Mouse (Mus musculus) heart, embryonic 11.5 days (tissue): ENCODE measurements at regions not wholly inside any gene's neighbourhood (a gene's known extent, or its start where the extent isn't known, plus 50 kb on each side); places are given as distances from the start of the nearest gene placed in this dataset.

Source experiments
- ATAC-seq: fragments of 200-750 bp; cut with Nextera tagmentation; replicated peaks from 2 replicates; pipeline ENCODE4 v1.8.0; 2017; ENCODE audit warnings: moderate library complexity; ENCODE audit not compliant: insufficient number of reproducible peaks, low FRiP score, low TSS enrichment
- H3K27ac ChIP-seq: fragments of 300-500 bp; sonication (generic); 2 replicates; pipeline ENCODE4 v1.5.1; 2014; ENCODE audit warnings: mild to moderate bottlenecking, low read depth, low read length
- H3K27me3 ChIP-seq: fragments of 300-500 bp; sonication (generic); 2 replicates; pipeline ENCODE4 v1.6.1; 2014; ENCODE audit warnings: mild to moderate bottlenecking, low read length, mixed read lengths; ENCODE audit not compliant: control insufficient read depth, insufficient read depth
- H3K36me3 ChIP-seq: fragments of 300-500 bp; sonication (generic); 2 replicates; pipeline ENCODE4 v1.6.1; 2014; ENCODE audit warnings: mild to moderate bottlenecking, low read length, moderate library complexity, mixed read lengths; ENCODE audit not compliant: control insufficient read depth, insufficient read depth
- H3K4me1 ChIP-seq: fragments of 300-500 bp; sonication (generic); 2 replicates; pipeline ENCODE4 v1.6.1; 2014; ENCODE audit warnings: low read length; ENCODE audit not compliant: control insufficient read depth, insufficient read depth
- H3K4me2 ChIP-seq: fragments of 300-500 bp; sonication (generic); 2 replicates; pipeline ENCODE4 v1.6.1; 2014; ENCODE audit warnings: mild to moderate bottlenecking, moderate library complexity
- H3K4me3 ChIP-seq: fragments of 300-500 bp; sonication (generic); 2 replicates; pipeline ENCODE4 v1.5.1; 2014; ENCODE audit warnings: low read depth, low read length
- H3K9ac ChIP-seq: fragments of 300-500 bp; sonication (generic); 2 replicates; pipeline ENCODE4 v1.6.1; 2014; ENCODE audit warnings: mild to moderate bottlenecking, low read depth, low read length, moderate library complexity
- H3K9me3 ChIP-seq: fragments of 300-500 bp; sonication (generic); replicated peaks from 2 replicates; pipeline ENCODE4 v1.6.1; 2016; ENCODE audit warnings: low read length; ENCODE audit not compliant: control insufficient read depth
- WGBS: fragments of 180-500 bp; shearing (Covaris S2); extraction: QIAGEN DNeasy Blood & Tissue Kit; methylation state at CpG from one replicate; pipeline ENCODE4 v1.1.7; 2014; ENCODE audit not compliant: insufficient replicate concordance; 5-methylcytosine and 5-hydroxymethylcytosine counted together

- H3K36me3 ChIP-seq: no peaks in the 10 kb centered on the region
- H3K4me3 ChIP-seq: no peak overlapping the region
- H3K9ac ChIP-seq: no peak overlapping the region
- H3K4me1 ChIP-seq: no peaks in the 10 kb centered on the region
- H3K9me3 ChIP-seq: no peaks in the 10 kb centered on the region
- no peak overlapping the region for H3K4me2 ChIP-seq
- 81% methylated on average over 9 of the region's 9 CpGs for WGBS
- no peaks in the 10 kb centered on the region for H3K27me3 ChIP-seq
- H3K27ac ChIP-seq: no peak overlapping the region
- no peak for ATAC-seq
Observed at GRCm38 (mm10) chr10:99678096-99678495, 81.4 kb downstream of the Csl start.

- H3K4me1 ChIP-seq: no peaks in the 10 kb centered on the region
- H3K4me3 ChIP-seq: no peak overlapping the region
- whole genome bisulfite sequencing: 70% methylated on average over 6 of the region's 6 CpGs
- no peak overlapping the region for H3K9ac ChIP-seq
- H3K36me3 ChIP-seq: no peaks in the 10 kb centered on the region
- ATAC-seq: no peak
- no peaks in the 10 kb centered on the region for H3K27me3 ChIP-seq
- H3K27ac ChIP-seq: no peak overlapping the region
- H3K4me2 ChIP-seq: no peak overlapping the region
- H3K9me3 ChIP-seq: no peaks in the 10 kb centered on the region
Observed at GRCm38 (mm10) chr10:99679813-99680212, 79.6 kb downstream of the Csl start.

GRCm38 (mm10) chr10:99681932-99682331 is 77.5 kb downstream of the Csl start:
- Histone ChIP-seq H3K27ac (no peak overlapping the region), H3K4me3 (no peak overlapping the region), H3K27me3 (no peaks in the 10 kb centered on the region), H3K9me3 (no peaks in the 10 kb centered on the region), H3K4me1 (no peaks in the 10 kb centered on the region), H3K4me2 (no peak overlapping the region), H3K9ac (no peak overlapping the region), H3K36me3 (no peaks in the 10 kb centered on the region)
- ATAC-seq: no peak
- 79% methylated on average over 4 of the region's 4 CpGs for WGBS

- no peak overlapping the region for H3K27ac ChIP-seq
- ATAC-seq: no peak
- no peaks in the 10 kb centered on the region for H3K36me3 ChIP-seq
- 85% methylated on average over 9 of the region's 9 CpGs for WGBS
- no peaks in the 10 kb centered on the region for H3K9me3 ChIP-seq
- H3K4me2 ChIP-seq: no peak overlapping the region
- H3K4me1 ChIP-seq: no peaks in the 10 kb centered on the region
- H3K27me3 ChIP-seq: no peaks in the 10 kb centered on the region
- no peak overlapping the region for H3K4me3 ChIP-seq
- no peak overlapping the region for H3K9ac ChIP-seq
Observed at GRCm38 (mm10) chr10:99682350-99682749, 77.1 kb downstream of the Csl start.

GRCm38 (mm10) chr10:99683310-99683709 is 76.1 kb downstream of the Csl start:
- ATAC-seq: no peak
- H3K4me2 ChIP-seq: no peak overlapping the region
- H3K9me3 ChIP-seq: no peaks in the 10 kb centered on the region
- no peaks in the 10 kb centered on the region for H3K36me3 ChIP-seq
- H3K4me1 ChIP-seq: no peaks in the 10 kb centered on the region
- no peak overlapping the region for H3K27ac ChIP-seq
- no peak overlapping the region for H3K9ac ChIP-seq
- H3K4me3 ChIP-seq: no peak overlapping the region
- H3K27me3 ChIP-seq: no peaks in the 10 kb centered on the region
- 56% methylated on average over 3 of the region's 3 CpGs for WGBS

GRCm38 (mm10) chr10:99685911-99686310 is 73.5 kb downstream of the Csl start:
- Histone ChIP-seq H3K9me3 (no peaks in the 10 kb centered on the region), H3K27me3 (no peaks in the 10 kb centered on the region), H3K36me3 (no peaks in the 10 kb centered on the region), H3K27ac (no peak overlapping the region), H3K4me1 (no peaks in the 10 kb centered on the region), H3K4me2 (no peak overlapping the region), H3K4me3 (no peak overlapping the region), H3K9ac (no peak overlapping the region)
- no peak for ATAC-seq
- WGBS: 58% methylated on average over 5 of the region's 5 CpGs

- Histone ChIP-seq H3K4me3 (no peak overlapping the region), H3K4me2 (no peak overlapping the region), H3K9me3 (no peaks in the 10 kb centered on the region), H3K27ac (no peak overlapping the region), H3K36me3 (no peaks in the 10 kb centered on the region), H3K4me1 (no peaks in the 10 kb centered on the region), H3K27me3 (no peaks in the 10 kb centered on the region), H3K9ac (no peak overlapping the region)
- no peak for ATAC-seq
- WGBS: 57% methylated on average over 4 of the region's 4 CpGs
Observed at GRCm38 (mm10) chr10:99687011-99687410, 72.4 kb downstream of the Csl start.

GRCm38 (mm10) chr10:99697696-99698095 is 61.8 kb downstream of the Csl start:
- H3K4me1 ChIP-seq: no peaks in the 10 kb centered on the region
- WGBS: 78% methylated on average over 8 of the region's 8 CpGs

GRCm38 (mm10) chr10:99699498-99699897 is 60.0 kb downstream of the Csl start:
- H3K9ac ChIP-seq: no peak overlapping the region
- no peaks in the 10 kb centered on the region for H3K9me3 ChIP-seq
- H3K4me3 ChIP-seq: no peak overlapping the region
- H3K36me3 ChIP-seq: no peaks in the 10 kb centered on the region
- no peaks in the 10 kb centered on the region for H3K27me3 ChIP-seq
- no peak overlapping the region for H3K4me2 ChIP-seq
- no peaks in the 10 kb centered on the region for H3K4me1 ChIP-seq
- 38% methylated on average over 3 of the region's 3 CpGs for WGBS
- ATAC-seq: no peak
- H3K27ac ChIP-seq: no peak overlapping the region

More at GRCm38 (mm10) chr10:99697696-99698095, 61.8 kb downstream of the Csl start:
- H3K4me2 ChIP-seq: no peak overlapping the region
- H3K27ac ChIP-seq: no peak overlapping the region
- H3K9me3 ChIP-seq: no peaks in the 10 kb centered on the region
- no peak for ATAC-seq
- H3K4me3 ChIP-seq: no peak overlapping the region
- no peak overlapping the region for H3K9ac ChIP-seq
- no peaks in the 10 kb centered on the region for H3K36me3 ChIP-seq
- H3K27me3 ChIP-seq: no peaks in the 10 kb centered on the region
